Mouse (Mus musculus): ENCODE data around the gene Rprd2. TPM values are rescaled to one million over a fixed set of nuclear protein-coding genes. Genes with fewer than 3 reads are reported as not detected.

Rprd2 gene
- polyA plus RNA-seq, 1 experiment = 16.4 TPM

GRCm38 (mm10) chr3:95806677-95807076, 12.0 kb downstream of the Rprd2 start:
- H3K4me3 ChIP-seq (replicated peaks; ENCODE audit: control insufficient read depth, low read depth, low read length) = no peak overlapping the region
- no peak for TF ChIP-seq CTCF (IDR thresholded peaks at IDR 0.05; ENCODE audit: control insufficient read depth, insufficient read depth, low read length)
- TF ChIP-seq POLR2A (IDR thresholded peaks at IDR 0.05; ENCODE audit: borderline replicate concordance, control insufficient read depth, low read depth, low read length) = no peak
- 56% methylated on average over 1 of the region's 1 CpGs for WGBS
- 0 out of 2 replicates have a peak, but pooled peaks cover 1% of the 10 kb centered on the region for H3K4me1 ChIP-seq (ENCODE audit: control insufficient read depth, insufficient read depth, low read length)
- H3K27ac ChIP-seq (ENCODE audit: control insufficient read depth, insufficient read depth, low read depth, low read length, poor library complexity) = no peak overlapping the region

- 96% methylated on average over 4 of the region's 4 CpGs for WGBS
- TF ChIP-seq POLR2A (IDR thresholded peaks at IDR 0.05; ENCODE audit: borderline replicate concordance, control insufficient read depth, low read depth, low read length) = no peak
- TF ChIP-seq CTCF (IDR thresholded peaks at IDR 0.05; ENCODE audit: control insufficient read depth, insufficient read depth, low read length) = no peak
- Histone ChIP-seq H3K27ac (ENCODE audit: control insufficient read depth, insufficient read depth, low read depth, low read length, poor library complexity) (no peak overlapping the region), H3K4me1 (ENCODE audit: control insufficient read depth, insufficient read depth, low read length) (0 out of 2 replicates have a peak, but pooled peaks cover 1% of the 10 kb centered on the region), H3K4me3 (replicated peaks; ENCODE audit: control insufficient read depth, low read depth, low read length) (no peak overlapping the region)
These were observed 14.8 kb downstream of the Rprd2 start for GRCm38 (mm10) chr3:95803851-95804250.

- Histone ChIP-seq H3K27ac (ENCODE audit: control insufficient read depth, insufficient read depth, low read depth, low read length, poor library complexity) (no peak overlapping the region), H3K4me3 (replicated peaks; ENCODE audit: control insufficient read depth, low read depth, low read length) (no peak overlapping the region), H3K4me1 (ENCODE audit: control insufficient read depth, insufficient read depth, low read length) (peaks cover 1% of the 10 kb centered on the region; the same call in 1 of the 2 replicates)
- WGBS = 57% methylated on average over 4 of the region's 4 CpGs
- TF ChIP-seq POLR2A (IDR thresholded peaks at IDR 0.05; ENCODE audit: borderline replicate concordance, control insufficient read depth, low read depth, low read length) = no peak
- TF ChIP-seq CTCF (IDR thresholded peaks at IDR 0.05; ENCODE audit: control insufficient read depth, insufficient read depth, low read length) = no peak
These were observed 19.9 kb downstream of the Rprd2 start for GRCm38 (mm10) chr3:95798756-95799155.

GRCm38 (mm10) chr3:95794299-95794698, 24.4 kb downstream of the Rprd2 start:
- no peak overlapping the region for H3K4me3 ChIP-seq (replicated peaks; ENCODE audit: control insufficient read depth, low read depth, low read length)
- H3K27ac ChIP-seq (ENCODE audit: control insufficient read depth, insufficient read depth, low read depth, low read length, poor library complexity) = no peak overlapping the region
- no peak for TF ChIP-seq CTCF (IDR thresholded peaks at IDR 0.05; ENCODE audit: control insufficient read depth, insufficient read depth, low read length)
- TF ChIP-seq POLR2A (IDR thresholded peaks at IDR 0.05; ENCODE audit: borderline replicate concordance, control insufficient read depth, low read depth, low read length) = no peak
- H3K4me1 ChIP-seq (ENCODE audit: control insufficient read depth, insufficient read depth, low read length) = no peaks in the 10 kb centered on the region; the same call in 1 of the 2 replicates
- WGBS = 49% methylated on average over 1 of the region's 1 CpGs

- Histone ChIP-seq H3K4me1 (ENCODE audit: control insufficient read depth, insufficient read depth, low read length) (no peaks in the 10 kb centered on the region; the same call in 1 of the 2 replicates), H3K4me3 (replicated peaks; ENCODE audit: control insufficient read depth, low read depth, low read length) (no peak overlapping the region), H3K27ac (ENCODE audit: control insufficient read depth, insufficient read depth, low read depth, low read length, poor library complexity) (no peak overlapping the region)
- WGBS = 63% methylated on average over 2 of the region's 2 CpGs
- TF ChIP-seq CTCF (IDR thresholded peaks at IDR 0.05; ENCODE audit: control insufficient read depth, insufficient read depth, low read length) (no peak), POLR2A (IDR thresholded peaks at IDR 0.05; ENCODE audit: borderline replicate concordance, control insufficient read depth, low read depth, low read length) (no peak)
These were observed 25.0 kb downstream of the Rprd2 start for GRCm38 (mm10) chr3:95793662-95794061.

- Histone ChIP-seq H3K27ac (ENCODE audit: control insufficient read depth, insufficient read depth, low read depth, low read length, poor library complexity) (no peak overlapping the region), H3K4me1 (ENCODE audit: control insufficient read depth, insufficient read depth, low read length) (no peaks in the 10 kb centered on the region), H3K4me3 (replicated peaks; ENCODE audit: control insufficient read depth, low read depth, low read length) (no peak overlapping the region)
- TF ChIP-seq CTCF (IDR thresholded peaks at IDR 0.05; ENCODE audit: control insufficient read depth, insufficient read depth, low read length) = no peak
- 90% methylated on average over 4 of the region's 4 CpGs for WGBS
These were observed 33.2 kb downstream of the Rprd2 start for GRCm38 (mm10) chr3:95785501-95785900.

- Histone ChIP-seq H3K4me1 (ENCODE audit: control insufficient read depth, insufficient read depth, low read length) (no peaks in the 10 kb centered on the region), H3K4me3 (replicated peaks; ENCODE audit: control insufficient read depth, low read depth, low read length) (no peak overlapping the region), H3K27ac (ENCODE audit: control insufficient read depth, insufficient read depth, low read depth, low read length, poor library complexity) (no peak overlapping the region)
- TF ChIP-seq POLR2A (IDR thresholded peaks at IDR 0.05; ENCODE audit: borderline replicate concordance, control insufficient read depth, low read depth, low read length) (no peak), CTCF (IDR thresholded peaks at IDR 0.05; ENCODE audit: control insufficient read depth, insufficient read depth, low read length) (peak; percentile 34; the same call in 1 of the 2 replicates)
These were observed 46.7 kb downstream of the Rprd2 start for GRCm38 (mm10) chr3:95771985-95772384.

- Histone ChIP-seq H3K4me3 (replicated peaks; ENCODE audit: control insufficient read depth, low read depth, low read length) (no peak overlapping the region), H3K27ac (ENCODE audit: control insufficient read depth, insufficient read depth, low read depth, low read length, poor library complexity) (no peak overlapping the region), H3K4me1 (ENCODE audit: control insufficient read depth, insufficient read depth, low read length) (no peaks in the 10 kb centered on the region)
- WGBS = 89% methylated on average over 10 of the region's 10 CpGs
- peak; percentile 22; the same call in 1 of the 2 replicates for TF ChIP-seq CTCF (IDR thresholded peaks at IDR 0.05; ENCODE audit: control insufficient read depth, insufficient read depth, low read length)
- no peak for TF ChIP-seq POLR2A (IDR thresholded peaks at IDR 0.05; ENCODE audit: borderline replicate concordance, control insufficient read depth, low read depth, low read length)
These were observed 53.1 kb downstream of the Rprd2 start for GRCm38 (mm10) chr3:95765534-95765933.

GRCm38 (mm10) chr3:95763811-95764210, 54.9 kb downstream of the Rprd2 start:
- Histone ChIP-seq H3K4me3 (replicated peaks; ENCODE audit: control insufficient read depth, low read depth, low read length) (no peak overlapping the region), H3K4me1 (ENCODE audit: control insufficient read depth, insufficient read depth, low read length) (no peaks in the 10 kb centered on the region), H3K27ac (ENCODE audit: control insufficient read depth, insufficient read depth, low read depth, low read length, poor library complexity) (no peak overlapping the region)
- TF ChIP-seq POLR2A (IDR thresholded peaks at IDR 0.05; ENCODE audit: borderline replicate concordance, control insufficient read depth, low read depth, low read length) (no peak), CTCF (IDR thresholded peaks at IDR 0.05; ENCODE audit: control insufficient read depth, insufficient read depth, low read length) (no peak)
- WGBS = 87% methylated on average over 10 of the region's 10 CpGs
